Mouse (Mus musculus) megakaryocyte, embryonic 14.5 days (primary cell): ENCODE results near the gene Spata31d1b.

Experiments used
- FLI1 ChIP-seq: IDR thresholded peaks from 2 replicates; pipeline ENCODE4 v1.6.1; 2012; ENCODE audit warnings: low read length, inconsistent platforms, mixed read lengths
- GATA1 ChIP-seq: IDR thresholded peaks from 3 replicates; pipeline ENCODE4 v1.6.1; 2012; ENCODE audit warnings: mixed read lengths, low read length, inconsistent platforms, borderline replicate concordance

DNA sequence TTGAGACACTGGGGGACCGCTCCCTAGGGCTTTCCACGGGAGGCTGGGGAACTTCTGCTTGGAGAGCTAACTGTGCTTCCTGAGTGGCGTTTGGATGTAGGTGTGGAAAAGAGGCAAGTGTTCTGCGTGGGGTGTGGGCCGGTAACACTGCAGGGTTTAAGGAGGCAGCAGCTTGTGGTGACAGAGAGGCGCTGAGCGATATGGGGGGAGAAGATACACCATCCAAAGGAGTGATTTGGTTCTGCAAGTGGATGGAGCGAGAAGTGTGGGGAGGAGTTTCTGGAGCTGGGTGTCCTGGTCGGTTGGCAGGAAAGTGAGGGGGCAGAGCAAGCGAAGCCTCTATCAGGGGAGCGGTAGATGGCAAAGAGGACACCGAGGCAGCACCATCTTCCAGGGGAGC is 8.6 kb upstream of the Spata31d1b start:
- TF ChIP-seq GATA1 (no peak), FLI1 (no peak)
